Mouse (Mus musculus) G1E (cell line): Measurements from ENCODE around the gene Kank1.

Experiments
- CTCF ChIP-seq: IDR thresholded peaks from 2 replicates; pipeline ENCODE4 v1.5.1; 2012; ENCODE audit warnings: low read depth, low read length, inconsistent platforms, mixed read lengths
- GATA2 ChIP-seq: IDR thresholded peaks from 2 replicates; pipeline ENCODE4 v1.6.1; 2012; ENCODE audit warnings: low read depth, low read length, inconsistent platforms, borderline replicate concordance
- POLR2AphosphoS5 ChIP-seq: IDR thresholded peaks from 2 replicates; pipeline ENCODE4 v1.6.1; 2012; ENCODE audit warnings: low read depth, low read length, inconsistent platforms; ENCODE audit not compliant: insufficient replicate concordance
- TAL1 ChIP-seq: conservative IDR thresholded peaks from 2 replicates; pipeline ENCODE4 v1.6.1; 2012; ENCODE audit warnings: low read depth, low read length, inconsistent platforms, mixed read lengths

DNA sequence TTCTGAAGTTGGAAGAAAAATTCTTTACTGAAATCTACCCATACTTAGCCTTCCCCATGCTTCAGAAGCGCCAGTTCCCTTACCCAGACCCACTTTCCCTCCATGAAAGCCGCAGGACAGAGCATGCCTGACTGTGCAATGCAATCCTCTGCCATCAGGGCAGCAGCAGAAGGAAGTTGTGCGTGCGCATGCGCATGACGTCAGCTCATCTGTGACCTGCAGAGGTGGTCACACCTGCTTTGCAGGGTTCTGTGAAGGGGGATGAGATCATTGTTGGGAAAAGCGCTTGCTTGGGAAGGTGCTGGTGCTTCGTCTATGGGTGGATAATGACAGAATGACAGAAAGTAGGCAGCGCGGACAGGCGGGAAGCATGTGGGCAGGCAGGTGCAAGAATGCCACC, 155.4 kb downstream of the Kank1 start:
- TF ChIP-seq CTCF (no peak), TAL1 (no peak), POLR2AphosphoS5 (no peak), GATA2 (no peak)
